Mouse (Mus musculus): ENCODE measurements around the gene Metrn. TPM values are rescaled to one million over a fixed set of nuclear protein-coding genes. Genes with fewer than 3 reads are reported as not detected.

Metrn gene
- total RNA-seq, 2 experiments from 2014 or later = 24.5 to 27.7 TPM

DNA sequence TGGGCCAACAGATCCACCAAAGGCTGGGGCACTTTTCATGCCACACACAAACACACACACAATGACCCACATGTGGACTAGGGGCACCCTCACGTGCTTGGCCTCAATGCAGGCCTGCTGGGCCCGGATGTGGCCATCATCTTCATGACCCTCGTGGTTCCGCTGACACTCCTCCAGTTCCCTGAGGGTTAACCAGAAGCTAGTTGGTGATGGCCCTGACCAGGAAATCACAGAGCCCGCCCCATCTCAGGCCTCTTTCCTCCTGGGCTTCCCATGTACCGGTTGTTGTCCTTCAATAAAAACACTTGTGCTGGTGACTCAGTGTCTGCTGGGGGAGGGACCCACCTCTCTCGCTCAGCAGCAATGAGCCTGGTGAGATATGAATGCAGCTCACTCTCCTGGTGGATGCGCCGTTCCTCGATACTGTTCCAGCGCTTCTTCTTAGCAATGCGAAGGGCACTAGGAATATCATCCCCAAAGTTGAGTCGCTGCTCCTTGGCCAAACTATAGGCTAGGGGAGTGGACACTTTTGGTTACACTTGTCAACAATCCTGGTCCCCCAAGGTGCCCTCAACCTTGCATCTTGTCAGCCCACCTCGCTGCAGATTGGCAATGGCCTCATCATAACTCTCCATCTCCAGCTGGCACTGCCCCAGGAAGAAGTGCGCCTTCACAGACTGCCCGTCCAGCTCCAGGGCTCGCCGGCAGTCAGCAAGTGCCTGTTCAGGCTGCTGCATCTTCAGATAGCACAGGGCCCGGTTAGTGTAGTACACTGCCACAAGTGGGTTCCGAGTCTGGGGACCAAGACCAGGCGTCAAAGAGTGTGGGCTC is 34.7 kb upstream of the Metrn start:
- DNase-seq = peak; percentile 76 to 81

DNA sequence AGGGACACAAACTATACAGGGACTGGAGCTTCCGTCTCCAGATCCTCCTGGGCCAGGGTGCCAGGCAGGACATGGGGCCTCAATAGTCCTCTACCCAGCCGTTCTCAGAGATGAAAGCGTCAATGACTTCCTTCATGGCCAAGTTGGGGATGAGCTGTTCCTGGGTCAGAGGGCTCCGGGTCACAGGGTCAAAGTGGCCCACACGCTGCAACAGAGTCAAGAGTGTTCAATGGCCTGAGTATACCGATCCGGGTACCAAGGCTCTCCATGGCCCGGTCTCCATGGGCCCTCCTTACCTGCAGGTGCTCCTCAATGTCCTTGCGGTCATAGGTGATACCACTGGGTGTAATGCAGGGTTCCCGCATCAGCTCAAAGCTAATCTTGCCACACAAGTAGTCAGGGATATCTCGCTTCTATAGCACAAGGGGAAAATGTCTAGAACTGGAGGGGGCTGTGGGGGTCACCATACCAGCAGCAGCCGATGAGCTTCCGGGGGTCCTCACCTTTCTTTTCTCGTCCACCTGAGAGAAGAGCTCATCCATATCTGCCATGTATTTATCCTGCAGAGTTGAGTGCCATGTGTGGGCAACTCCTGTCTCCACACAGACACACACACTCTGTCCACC is 34.0 kb upstream of the Metrn start:
- no peak for DNase-seq

DNA sequence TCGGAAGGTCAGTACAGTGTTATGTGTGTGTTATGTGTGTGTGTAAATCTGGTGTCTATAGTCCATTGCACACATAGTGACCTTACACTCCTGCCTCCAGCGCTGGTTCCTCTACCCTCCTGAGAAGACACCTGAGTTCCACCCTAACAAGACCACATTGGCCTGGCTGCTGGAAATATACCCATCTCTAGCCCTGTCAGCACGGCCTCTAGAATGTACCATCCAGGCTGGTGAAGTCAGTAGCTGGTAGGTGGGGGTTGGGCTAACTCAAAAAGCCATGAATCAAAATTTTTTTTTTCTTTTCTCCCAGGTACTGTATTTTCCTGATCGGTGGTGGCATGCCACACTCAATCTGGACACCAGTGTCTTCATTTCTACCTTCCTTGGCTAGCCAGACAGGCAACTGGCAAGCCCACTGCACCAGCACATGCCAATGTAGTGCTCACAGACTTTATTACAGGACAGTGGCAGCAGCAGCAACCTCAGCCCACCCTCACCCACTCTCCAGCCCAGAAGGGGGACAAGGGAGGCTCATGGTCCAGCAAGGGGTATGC is 33.3 kb upstream of the Metrn start:
- no peak for DNase-seq

DNA sequence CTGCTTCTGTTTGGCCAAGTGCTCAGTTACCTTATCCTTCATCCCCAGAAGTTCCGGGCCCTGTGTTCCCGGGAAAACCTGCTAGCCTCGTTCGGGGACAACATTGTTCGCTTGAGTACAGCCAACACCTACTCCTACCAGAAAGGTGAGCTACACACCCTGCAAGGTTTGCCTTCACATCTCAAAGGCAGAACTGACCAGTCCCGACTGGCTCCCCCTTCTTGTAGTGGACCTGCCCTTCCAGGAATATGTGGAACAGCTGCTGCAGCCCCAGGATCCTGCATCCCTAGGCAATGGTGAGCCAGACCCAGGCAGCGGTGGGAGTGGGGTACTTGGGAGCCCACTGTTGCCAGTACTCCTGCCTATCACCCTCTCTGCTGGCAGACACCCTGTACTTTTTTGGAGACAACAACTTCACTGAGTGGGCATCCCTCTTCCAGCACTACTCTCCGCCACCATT is 32.7 kb upstream of the Metrn start:
- no peak for DNase-seq

DNA sequence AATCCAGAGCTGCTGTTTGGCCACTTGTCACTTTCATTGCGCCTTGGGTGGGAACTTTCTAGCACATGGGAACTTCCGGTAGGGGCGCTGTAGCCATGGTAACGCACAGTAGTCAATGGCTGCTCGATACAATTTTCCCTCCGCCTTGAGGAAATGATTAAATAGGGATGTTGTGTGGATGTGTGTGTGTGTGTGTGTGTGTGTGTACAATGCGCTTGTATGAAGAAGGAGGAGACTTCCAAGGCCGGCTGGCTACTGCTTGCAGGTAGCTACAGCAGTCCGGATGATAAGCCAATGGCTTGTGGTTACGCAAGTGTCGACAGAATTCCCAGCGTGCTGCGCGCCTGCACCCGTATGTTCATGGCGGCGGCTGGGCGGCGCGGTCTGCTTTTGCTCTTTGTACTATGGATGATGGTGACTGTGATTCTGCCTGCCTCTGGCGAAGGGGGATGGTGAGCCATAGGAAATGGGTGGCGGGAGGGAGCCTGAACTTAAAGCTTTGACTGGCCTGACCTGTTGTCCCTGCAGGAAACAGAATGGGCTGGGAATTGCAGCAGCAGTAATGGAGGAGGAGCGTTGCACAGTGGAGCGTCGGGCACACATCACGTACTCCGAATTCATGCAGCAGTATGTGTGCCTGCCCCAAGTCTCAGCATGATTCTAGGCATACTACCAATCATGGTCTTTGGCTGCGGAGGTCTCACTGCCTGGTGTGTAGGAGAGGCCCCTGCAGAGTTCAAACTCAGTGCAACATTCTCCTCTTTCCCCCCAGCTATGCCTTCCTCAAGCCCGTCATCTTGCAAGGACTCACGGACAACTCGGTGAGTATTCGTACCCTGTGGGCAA is 32.0 kb upstream of the Metrn start, which contains the start of gene Jmjd8:
Gene Jmjd8, plus strand, starts transcription at position 156 of the 846 bp plus-strand sequence.
- peak; percentile 82 to 87 for DNase-seq

DNA sequence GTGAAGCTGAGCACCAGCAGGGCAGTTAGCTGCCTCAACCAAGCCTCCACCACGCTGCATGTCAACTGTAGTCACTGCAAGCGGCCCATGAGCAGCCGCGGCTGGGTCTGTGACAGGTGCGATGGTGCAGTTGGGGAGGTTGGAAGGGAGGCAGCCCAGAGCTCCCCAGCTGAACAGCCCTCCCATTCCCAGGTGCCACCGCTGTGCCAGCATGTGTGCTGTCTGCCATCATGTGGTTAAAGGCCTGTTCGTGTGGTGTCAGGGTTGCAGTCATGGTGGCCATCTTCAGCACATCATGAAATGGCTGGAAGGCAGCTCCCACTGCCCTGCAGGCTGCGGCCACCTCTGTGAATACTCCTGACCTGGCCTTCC is 31.3 kb upstream of the Metrn start:
- DNase-seq = no peak

DNA sequence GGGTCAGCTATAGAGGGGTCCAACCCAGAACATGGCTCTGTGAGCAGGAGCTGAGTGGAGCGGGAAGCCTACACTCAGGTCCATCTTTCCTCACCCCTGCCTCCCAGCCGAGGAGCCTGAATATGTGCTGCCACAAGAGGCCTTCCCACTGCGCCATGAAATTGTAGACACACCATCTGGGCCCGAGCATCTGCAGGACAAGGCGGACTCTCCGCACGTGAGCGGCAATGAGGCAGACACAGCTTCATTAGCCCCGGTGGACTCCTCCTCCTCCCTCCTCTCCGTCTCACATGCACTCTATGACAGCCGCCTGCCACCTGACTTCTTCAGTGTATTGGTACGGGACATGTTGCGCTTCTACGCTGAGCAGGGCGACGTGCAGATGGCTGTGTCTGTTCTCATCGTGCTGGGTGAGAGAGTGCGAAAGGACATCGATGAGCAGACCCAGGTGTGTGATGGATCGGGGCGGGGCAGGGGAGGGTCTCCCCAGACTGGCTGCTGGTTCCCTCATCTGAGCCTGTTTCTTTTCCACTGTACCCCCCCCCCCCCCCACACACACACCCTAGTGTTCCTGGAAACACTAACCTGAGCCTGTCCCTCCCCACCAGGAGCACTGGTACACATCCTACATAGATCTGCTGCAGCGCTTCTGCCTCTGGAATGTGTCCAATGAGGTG is 30.7 kb upstream of the Metrn start:
- DNase-seq = no peak

DNA sequence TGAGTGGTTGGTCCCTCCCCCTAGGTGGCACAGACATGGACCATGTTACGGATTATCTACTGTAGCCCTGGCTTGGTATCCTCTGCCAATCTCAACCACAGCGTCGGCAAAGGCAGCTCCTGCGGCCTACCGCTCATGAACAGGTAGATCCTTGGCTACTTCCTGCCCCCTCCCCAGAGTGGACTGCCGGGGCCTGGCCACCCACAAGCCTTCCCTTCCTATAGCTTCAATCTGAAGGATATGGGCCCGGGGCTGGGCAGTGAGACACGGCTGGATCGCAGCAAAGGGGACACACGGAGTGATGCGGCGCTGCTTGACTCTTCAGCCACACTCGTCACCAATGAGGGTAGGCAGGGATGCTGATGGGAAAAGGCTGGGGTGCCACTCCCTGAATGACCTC is 30.1 kb upstream of the Metrn start:
- DNase-seq = no peak

DNA sequence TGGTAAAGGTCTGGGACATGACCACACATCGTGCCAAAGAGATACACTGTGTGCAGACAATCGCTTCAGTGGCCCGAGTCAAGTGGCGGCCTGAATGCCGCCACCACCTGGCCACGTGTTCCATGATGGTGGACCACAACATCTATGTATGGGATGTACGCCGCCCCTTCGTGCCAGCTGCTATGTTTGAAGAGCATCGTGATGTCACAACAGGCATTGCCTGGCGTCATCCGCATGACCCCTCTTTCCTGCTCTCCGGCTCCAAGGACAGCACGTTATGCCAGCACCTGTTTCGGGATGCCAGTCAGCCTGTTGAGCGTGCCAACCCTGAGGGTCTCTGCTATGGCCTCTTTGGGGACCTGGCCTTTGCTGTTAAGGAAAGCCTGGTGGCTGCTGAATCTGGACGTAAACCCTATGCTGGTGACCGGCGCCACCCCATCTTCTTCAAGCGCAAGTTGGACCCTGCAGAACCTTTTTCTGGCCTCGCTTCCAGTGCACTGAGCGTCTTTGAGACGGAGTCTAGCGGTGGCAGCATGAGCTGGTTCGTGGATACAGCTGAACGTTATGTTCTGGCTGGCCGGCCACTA is 29.1 kb upstream of the Metrn start:
- no peak for DNase-seq

DNA sequence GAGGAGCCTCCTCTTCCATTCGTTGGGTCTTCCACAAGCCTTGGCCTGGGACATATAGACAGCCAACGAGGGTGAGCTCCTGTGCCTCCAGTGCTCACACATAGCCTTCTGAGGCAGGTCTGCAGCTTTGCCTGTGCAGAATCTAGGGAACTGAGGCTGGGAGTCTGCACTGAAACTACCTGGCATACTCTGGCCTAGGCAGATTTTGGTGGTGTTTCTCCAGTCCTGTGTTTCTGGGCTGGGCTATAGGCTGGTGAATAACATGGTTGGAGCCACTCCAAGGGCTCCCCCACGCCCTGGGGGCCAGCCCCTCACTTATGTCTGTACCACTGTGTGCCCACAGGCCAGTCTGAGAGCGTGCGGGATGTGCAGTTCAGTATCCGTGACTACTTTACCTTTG is 28.4 kb upstream of the Metrn start:
- no peak for DNase-seq

DNA sequence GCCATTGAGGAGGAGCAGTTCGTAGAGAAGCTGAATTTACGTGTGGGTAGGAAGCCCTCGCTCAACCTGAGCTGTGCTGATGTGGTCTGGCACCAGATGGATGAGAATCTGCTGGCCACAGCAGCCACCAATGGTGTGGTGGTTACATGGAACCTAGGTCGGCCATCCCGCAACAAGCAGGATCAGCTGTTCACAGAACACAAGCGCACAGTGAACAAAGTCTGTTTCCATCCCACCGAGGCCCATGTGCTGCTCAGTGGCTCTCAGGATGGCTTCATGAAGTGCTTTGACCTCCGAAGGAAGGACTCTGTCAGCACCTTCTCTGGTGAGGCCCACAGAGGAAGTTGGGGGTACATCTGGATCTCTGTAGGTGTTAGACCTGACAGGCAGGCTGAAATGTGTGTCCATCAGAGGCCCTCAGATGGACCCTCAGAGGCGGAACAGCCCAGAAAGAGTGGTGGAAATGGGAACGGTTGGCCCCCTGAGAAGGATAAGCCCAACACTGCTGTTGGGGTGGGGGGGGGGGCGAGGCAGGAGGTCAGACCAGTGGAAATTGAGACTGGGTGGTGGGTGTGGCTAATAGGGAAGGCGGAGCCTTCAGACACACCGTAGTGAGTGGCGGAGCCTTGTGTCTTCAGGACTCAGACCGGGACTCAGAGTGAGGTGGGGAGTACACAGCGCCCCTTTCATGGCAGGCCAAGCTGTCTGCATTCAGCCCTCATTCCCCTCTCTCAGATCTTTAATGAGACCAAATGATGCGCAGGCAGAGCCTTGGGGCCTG is 27.6 kb upstream of the Metrn start:
- no peak for DNase-seq

DNA sequence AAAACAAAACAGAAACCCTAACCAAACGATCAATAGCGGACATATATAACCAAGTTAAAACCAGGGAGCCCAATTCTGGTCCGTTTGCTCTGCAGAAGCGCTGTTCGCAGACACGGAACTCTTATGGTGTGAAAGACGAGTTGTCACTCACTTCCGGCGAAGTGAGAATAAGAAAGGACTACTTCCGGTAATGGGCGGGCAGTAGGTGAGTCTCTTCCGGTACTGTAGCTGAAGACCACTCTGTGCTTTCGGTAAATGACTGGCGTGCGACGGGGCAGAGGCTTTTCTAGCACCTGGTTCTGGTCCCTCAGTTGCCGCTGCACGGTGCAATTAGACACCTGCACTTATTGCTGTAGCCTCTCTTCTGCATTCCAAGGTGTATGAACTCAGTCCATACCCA is 26.5 kb upstream of the Metrn start, which contains the start of gene Wdr24:
Gene Wdr24, plus strand, starts transcription at position 176 of the 400 bp plus-strand sequence.
- peak; percentile 67 to 75 for DNase-seq

DNA sequence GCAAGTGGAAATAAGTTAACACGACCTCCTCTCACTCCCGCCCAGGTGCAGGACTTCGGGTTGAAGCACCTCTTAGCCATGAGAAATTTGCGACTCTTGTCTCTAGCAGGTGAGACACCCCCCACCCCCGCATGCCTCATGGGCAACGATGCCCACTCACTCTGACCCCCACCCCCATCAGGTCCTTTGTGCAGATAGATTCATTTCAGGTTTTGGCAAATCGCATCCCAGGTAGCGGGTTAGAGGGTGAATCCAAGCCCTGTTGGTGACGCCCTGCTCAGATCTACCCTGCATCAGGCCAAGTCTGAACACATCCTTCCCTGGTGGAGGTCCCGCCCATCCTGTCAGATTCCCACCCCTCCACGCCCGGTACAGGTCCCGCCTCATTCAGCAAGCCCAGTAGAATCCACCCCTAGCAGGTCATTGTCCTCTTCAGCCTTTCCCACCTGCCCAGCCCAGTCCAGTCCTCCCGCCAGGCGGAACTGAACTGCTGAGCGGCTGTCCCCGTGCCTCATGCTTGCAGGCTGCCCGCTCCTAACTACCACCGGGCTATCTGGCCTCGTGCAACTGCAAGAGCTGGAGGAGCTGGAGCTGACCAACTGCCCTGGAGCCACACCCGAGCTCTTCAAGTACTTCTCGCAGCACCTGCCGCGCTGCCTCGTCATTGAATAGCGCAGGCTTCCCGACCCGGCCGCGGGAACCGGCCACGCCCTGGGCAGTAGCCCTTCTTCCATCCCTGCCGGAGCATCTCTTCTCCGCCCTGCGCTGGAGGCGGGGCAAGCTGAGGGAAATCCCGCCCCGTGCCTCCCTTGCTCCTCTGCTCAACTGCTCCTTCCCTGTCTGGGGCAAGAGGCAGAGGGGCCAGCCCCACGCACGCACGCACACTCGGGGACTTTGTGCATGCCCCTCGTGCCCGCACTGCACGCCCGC is 22.2 kb upstream of the Metrn start:
- DNase-seq = no peak

DNA sequence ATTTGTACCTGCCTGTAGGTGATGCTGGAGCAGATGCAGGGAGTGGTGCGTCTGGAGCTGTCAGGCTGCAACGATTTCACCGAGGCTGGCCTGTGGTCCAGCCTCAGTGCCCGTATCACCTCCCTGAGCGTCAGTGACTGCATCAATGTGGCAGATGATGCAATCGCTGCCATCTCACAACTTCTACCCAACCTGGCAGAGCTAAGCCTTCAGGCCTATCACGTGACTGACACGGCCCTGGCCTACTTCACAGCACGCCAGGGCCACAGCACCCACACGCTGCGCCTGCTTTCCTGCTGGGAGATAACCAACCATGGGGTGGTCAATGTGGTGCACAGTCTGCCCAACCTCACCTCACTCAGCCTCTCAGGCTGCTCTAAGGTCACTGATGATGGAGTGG is 20.7 kb upstream of the Metrn start:
- peak; percentile 37 to 74 for DNase-seq

DNA sequence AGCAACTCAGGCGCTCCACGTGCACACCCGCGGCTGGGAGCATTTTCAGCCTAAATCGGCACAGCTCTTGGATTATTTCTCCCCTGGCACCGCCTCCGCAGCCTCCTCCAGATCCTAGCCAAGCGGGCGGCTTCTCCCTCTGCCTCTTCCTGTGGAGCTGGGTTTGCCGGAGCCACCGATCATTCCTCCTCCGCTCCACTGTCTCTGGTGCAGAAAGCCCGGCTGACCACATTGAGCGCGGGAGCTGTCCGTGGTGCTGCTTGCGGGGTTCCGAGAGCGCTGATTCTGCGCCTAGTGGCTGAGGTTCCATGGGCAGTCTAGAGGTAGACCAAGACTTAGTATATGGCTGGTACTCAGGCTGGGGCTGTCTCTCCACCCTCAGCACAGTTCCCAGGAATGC is 16.5 kb upstream of the Metrn start:
- DNase-seq = peak; percentile 92 to 94

DNA sequence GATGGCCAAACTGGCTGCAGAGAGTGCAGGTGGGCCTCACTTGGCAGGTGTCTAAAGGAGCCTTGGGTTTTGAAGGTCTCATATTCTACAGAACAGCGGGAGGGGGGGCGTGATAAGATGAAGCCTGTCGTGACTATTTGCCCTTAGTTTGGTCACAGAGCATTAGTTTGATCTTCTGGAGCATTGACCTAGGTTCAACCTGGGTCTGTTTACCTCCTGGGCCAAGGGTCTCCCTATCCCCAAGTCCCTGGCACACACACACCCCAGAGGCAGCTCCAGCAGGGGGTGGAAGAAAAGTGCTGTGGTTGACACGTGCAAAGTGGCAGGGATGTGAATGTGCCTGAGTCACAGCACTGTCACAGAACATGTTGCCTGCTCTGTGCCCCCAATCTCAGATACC is 14.0 kb upstream of the Metrn start:
- no peak for DNase-seq

DNA sequence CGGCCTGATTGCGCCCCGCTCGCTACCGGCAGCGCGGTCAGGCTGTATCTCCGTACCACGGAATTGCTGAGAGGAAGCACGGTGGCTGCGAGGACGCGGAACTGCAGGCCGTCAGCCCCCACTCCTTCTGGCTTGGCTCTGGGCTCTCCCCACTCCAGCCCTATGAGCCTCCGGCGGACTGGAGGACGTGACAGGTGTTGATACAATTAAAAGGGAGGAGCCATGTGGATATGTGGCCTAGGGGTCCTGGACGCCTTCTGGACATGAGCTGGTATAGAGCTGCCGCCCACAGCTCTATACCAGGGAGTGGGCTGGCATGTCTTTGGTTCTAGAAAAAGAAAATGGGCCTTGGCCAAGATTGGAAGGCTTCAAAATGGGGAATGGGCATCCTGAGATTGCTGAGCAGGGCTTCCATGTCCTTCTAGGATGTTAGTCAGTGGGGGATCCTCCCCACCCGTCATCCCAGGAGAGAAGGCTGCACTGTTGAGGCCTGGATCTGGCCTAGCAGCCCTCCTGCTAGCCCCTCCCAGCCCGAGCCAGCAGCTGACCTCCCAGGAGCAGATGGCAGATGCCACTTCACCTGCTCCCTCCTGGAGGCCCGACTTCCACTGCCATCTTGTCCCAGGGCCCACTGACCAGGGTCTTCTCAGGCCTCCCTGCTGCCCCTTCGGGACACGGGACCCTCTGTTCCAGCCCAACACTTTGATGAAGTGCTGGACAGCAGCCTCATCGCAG is 12.8 kb upstream of the Metrn start:
- DNase-seq = no peak

DNA sequence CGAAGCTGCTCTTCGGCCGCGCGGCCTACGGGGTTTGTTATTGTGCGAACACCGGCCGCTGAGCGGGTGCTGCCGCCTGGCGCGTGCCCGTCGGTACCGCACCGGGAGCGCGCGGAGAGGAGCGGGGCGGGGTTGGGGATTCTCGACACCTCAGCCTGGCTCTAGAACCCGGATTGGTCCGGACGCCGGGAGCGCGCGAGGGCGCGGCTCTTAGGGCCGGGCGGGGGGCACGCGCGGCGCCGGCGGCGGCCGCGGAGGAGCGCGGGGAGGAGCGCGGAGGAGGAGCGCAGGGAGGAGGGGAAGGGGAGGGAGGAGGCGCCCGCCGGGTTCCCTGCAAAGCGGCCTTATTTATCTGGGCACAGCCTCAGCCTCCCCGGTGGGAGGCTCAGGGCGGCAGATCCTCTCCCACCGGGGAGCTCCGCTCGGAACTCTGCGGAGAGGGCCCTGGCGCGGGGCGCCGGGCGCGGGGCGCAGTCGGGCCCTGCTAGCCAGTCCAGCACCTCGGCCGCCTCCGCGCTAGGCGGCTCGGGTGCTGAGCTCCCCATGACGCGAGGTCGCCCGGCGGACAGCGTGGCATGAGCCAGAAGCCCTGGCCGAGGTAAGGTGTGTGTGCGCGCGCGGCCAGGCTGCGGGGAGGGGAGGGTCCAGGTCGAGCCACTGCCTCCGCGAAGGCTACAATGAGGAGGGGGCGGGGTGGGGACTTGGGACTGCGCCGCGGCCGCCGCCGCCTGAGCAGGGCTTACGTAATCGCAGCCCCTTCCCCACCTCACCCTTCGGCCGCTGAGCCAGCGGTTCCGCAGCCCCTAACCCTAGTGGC is 12.1 kb upstream of the Metrn start, which contains the start of gene Fbxl16:
Gene Fbxl16, plus strand, starts transcription at position 297 of the 817 bp plus-strand sequence.
- DNase-seq = peak; percentile 93 to 95
